Mouse (Mus musculus) testis, adult 2 months (tissue): Measurements from ENCODE around the gene Uevld.

Experiments used
- CTCF ChIP-seq: fragments of 200-500 bp; IDR thresholded peaks from 2 replicates; pipeline ENCODE4 v1.5.1; 2012; ENCODE audit warnings: low read depth, mild to moderate bottlenecking, inconsistent platforms, low read length, moderate library complexity; ENCODE audit not compliant: control insufficient read depth, insufficient read depth, insufficient replicate concordance
- POLR2A ChIP-seq: fragments of 200-500 bp; IDR thresholded peaks from 2 replicates; pipeline ENCODE4 v1.6.1; 2012; ENCODE audit warnings: low read depth, mild to moderate bottlenecking, inconsistent platforms, low read length, moderate library complexity; ENCODE audit not compliant: control insufficient read depth

GRCm38 (mm10) chr7:46995558-46995957, 37.2 kb upstream of the Uevld start:
- TF ChIP-seq CTCF (no peak), POLR2A (no peak)
